Mouse (Mus musculus) kidney, adult 8-10 months (tissue): ENCODE measurements at regions not wholly inside any gene's neighbourhood (a gene's known extent, or its start where the extent isn't known, plus 50 kb on each side); places are given as distances from the start of the nearest gene placed in this dataset.

Source experiments
- DNase-seq, 2 experiments: peaks; one replicate each; pipeline ENCODE4 v3.0.0; 2022

DNA sequence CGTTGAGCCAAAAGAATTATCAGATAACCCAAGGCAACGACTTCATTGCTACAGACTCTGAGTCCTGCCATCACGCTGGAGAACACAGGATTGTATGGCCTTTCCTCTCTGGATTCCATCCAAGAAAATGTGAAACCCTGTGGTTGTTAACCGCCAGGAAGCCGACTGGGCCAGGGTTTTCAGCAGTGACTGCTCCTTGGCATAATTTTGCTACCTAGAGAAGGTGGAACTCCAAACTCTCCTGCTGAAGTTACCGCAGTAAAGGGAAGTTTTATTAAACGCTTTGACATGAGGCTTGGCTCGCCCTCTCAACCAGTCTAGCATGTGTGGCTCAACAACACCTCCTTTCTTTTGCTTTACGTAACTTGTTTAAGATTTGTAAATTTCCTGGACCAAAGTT, 116.9 kb downstream of the Wif1 start:
- no peak for DNase-seq

DNA sequence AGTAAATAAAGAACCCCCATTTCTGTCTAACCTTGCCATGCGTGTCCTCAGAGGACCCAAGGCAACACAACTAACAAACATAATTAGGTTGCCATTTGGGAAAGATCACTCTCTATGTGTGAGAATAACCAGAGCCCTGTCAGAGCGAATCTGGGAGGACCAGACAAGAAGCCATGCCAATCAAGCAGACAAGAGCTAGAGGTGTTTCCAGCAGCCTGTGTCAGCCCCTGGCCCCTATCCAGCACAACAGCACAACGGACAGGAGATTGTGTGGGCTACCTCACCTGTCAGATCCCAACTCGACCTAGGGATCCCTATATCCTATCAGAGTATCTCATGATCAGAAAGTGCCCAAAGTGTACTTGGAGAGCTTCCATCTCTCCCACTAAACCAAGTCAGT, 119.9 kb downstream of the Wif1 start:
- no peak for DNase-seq

DNA sequence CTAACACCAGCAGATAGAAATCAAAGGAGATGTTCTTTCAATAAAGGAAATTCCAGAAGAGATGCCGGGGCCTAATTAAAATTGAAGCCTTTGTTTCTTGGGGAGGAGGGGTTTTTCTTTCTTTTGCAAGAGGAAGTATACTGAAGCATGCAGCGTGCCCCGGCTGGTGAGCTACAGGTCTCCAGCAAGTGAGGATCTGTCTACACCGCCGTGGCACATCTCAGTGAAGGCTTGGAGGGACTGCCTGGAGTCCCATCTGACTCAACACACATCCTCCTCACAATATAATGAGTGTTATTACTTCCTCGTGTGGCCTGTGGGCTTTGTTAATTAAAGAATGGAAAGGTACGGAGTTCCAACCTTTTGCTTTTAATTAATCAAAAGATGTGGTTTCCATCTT, 126.7 kb downstream of the Wif1 start:
- no peak for DNase-seq

DNA sequence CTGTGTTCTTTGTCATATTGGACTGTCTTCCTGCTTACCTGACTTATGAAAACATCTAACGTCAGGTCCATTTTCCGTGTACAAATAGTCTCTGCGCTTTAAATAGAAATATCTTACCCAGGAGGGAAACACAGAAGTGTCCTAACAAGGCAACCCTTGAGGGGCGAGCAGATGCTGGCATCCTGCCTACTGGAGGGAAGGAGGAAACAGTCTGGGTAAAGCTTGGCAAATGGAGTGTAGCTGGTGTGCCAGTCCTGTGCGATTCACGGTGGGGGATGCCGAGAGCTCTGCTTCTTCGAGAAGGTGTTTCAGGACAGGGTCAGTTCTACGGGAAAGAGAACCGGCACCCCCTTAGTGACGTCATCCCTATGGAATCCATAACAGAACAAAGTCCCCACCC, 127.4 kb downstream of the Wif1 start:
- DNase-seq: no peak

DNA sequence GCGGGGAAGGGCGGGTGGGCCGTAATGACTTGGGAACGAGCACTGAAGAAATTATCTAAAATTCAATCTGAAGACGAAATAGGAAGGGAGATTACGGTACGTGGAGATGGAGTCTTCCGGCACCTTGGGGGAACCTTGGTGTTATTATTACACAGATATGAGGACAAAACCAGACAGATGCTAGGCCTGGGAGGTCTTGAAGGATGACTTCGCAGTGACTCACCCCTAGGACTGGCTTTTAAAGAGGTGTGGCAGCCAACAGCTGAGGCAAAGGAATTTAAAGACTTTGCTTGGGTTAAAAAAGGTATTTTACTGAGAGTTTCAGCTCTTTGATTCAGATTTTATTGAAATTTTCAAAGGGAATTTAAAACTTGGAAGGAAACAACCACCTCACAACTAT, 140.3 kb downstream of the Wif1 start:
- no peak for DNase-seq

DNA sequence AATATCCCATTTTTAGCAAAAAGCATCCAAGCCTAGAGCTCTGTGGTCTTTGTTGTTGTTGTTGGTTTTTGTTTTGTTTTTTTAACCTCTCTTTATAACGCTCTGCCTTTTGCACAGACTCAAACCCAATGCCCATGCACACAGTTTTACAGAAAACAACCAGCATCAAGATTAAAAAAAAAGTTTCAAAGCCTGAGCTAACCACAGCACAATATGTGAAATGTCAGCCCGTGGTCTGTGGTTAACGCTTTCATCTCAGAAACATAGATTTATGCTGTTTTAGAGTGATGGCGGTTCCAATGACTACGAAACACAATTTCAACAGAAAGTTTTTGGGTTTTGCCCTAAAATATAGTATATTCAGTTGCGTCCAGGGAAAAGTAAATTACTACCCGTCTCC, 155.4 kb downstream of the Wif1 start:
- DNase-seq: no peak

DNA sequence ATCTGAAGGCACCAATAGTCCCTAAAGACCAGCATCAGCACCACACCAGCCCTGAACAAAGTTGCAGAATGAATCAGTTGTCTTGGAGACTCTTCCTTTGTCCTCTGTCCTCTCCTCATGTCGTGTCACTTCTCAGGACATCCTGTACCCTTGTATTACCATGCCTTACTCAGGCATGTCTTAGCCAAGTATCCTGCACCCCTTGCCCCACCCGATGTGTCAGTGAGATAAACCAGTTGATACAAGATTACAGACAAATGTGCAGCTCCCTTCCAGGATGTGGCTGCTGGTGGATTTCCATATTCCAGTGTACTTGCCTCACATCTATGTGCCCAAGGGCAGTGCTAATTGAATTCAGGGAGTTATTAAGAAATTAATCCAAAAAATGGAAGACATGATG, 151.8 kb downstream of the Tbc1d30 start:
- DNase-seq: no peak

DNA sequence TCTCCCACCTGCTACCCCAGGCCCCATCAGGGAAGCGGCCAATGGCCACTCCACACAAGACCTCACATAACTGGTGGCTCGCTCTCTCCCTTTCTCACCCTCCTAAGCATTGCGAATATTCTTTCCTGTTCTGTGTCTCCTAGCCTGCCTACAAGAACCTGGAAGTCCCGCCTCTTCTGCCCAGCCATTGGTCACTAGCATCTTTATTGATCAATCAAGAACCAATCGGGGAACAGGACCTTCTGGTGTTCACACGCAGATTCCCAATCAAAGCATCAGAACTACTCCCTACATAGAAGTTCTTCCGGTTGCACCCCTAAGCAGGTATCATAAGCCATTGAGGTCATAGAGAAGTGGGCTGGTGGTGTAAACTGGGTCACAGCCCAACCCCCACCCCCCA, 148.5 kb downstream of the Tbc1d30 start:
- DNase-seq: no peak

DNA sequence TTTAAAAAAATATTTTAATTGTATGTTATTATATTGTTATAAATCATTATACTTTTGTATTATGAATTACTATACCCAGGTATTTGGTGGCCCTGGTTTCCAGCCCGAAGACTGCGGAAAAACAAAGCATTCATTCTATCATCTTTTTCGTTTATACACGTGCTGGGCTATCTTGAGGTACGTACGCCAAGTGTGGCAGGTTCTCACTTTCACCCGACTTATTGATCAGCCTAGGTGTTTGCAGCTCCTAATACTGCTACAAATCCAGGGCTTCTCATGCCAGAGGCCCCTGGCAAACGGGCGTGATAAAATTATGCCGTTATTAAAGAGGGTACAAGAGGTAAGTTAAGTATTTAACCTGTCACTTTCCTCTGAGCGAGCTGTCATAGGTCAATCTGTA, 145.5 kb downstream of the Tbc1d30 start:
- no peak for DNase-seq

DNA sequence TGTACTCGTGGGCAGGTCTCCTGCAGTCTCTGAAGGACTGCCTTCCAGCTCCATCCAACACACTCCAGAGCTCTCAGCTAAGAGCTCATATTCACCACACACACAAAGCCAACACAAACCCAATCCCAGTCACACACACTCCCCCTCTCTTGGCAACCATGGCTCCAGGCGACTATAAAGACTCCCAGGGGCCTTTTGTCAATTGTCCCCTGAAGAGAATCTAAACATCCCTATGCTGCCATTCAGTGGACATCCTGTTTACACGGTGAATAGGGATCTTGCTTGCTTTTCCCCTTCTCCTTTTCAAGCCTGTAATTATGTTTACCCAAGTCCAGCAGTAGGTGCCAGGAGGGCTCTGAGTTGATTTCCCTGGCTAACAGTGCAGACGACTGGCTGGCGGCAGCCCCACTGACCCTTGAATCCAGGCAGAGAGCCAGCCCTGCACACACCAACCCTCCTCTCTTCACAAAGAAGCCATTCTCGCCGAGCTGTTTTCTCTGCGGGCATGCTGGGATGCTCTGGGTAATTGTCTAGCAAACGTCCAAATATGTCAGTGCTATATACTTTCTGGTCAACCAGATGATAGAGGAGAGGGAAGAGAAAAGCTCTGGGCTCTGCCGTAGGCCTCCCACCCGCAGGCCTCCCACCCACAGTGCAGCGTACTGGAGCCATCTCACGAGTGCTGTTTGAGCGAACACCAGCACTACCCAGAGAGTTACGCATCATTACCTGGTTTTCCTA, 144.9 kb downstream of the Tbc1d30 start:
- peak; percentile 74 to 79 for DNase-seq

DNA sequence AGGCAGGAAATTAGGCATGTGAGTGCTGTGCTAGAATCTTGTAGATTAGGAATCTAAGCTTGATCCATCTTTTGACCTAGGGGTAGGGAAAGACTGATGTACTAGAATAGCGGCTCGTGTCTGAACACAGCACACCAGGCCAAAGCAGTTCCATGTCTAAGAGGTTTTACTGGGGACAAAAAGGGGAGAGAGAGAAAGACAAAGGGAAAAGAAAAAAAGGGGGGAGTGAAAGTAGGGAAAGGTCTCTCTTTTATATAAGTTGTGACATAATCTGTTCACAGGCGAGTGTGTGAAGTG, 144.4 kb downstream of the Tbc1d30 start:
- no peak for DNase-seq
